Mouse (Mus musculus) heart, embryonic 16.5 days (tissue): Measurements from ENCODE around the gene Gm20479. TPM values are rescaled to one million over a fixed set of nuclear protein-coding genes. Genes with fewer than 3 reads are reported as not detected.
A peak's percentile ranks its signal among the peaks of the same experiment; 100 is the strongest.

ENCODE experiments used
- ATAC-seq: fragments of 200-750 bp; cut with Nextera tagmentation; replicated peaks from 2 replicates; pipeline ENCODE4 v1.8.0; 2017; ENCODE audit warnings: moderate number of reproducible peaks; ENCODE audit not compliant: insufficient read depth, low FRiP score; ENCODE audit errors: extremely low read depth
- H3K27ac ChIP-seq: fragments of 300-500 bp; sonication (generic); 2 replicates; pipeline ENCODE4 v1.5.1; 2014; ENCODE audit warnings: mild to moderate bottlenecking, low read length, control low read depth, moderate library complexity
- H3K27me3 ChIP-seq: fragments of 300-500 bp; sonication (generic); 2 replicates; pipeline ENCODE4 v1.6.1; 2014; ENCODE audit warnings: low read length, mixed read lengths; ENCODE audit not compliant: control insufficient read depth, insufficient read depth
- H3K36me3 ChIP-seq: fragments of 300-500 bp; sonication (generic); 2 replicates; pipeline ENCODE4 v1.6.1; 2014; ENCODE audit not compliant: control insufficient read depth, insufficient read depth
- H3K4me1 ChIP-seq: fragments of 300-500 bp; sonication (generic); 2 replicates; pipeline ENCODE4 v1.6.1; 2014; ENCODE audit warnings: low read length, mixed read lengths; ENCODE audit not compliant: control insufficient read depth, insufficient read depth
- H3K4me2 ChIP-seq: fragments of 300-500 bp; sonication (generic); 2 replicates; pipeline ENCODE4 v1.6.1; 2014; ENCODE audit warnings: low read depth, mild to moderate bottlenecking, control low read depth, low read length
- H3K4me3 ChIP-seq: fragments of 300-500 bp; sonication (generic); 2 replicates; pipeline ENCODE4 v1.5.1; 2014; ENCODE audit warnings: mild to moderate bottlenecking, control low read depth, low read length
- H3K9ac ChIP-seq: fragments of 300-500 bp; sonication (generic); 2 replicates; pipeline ENCODE4 v1.6.1; 2014; ENCODE audit warnings: low read length, control low read depth
- H3K9me3 ChIP-seq: fragments of 300-500 bp; sonication (generic); replicated peaks from 2 replicates; pipeline ENCODE4 v1.6.1; 2016; ENCODE audit warnings: low read length; ENCODE audit not compliant: control insufficient read depth
- WGBS: fragments of 180-500 bp; shearing (Covaris S2); extraction: QIAGEN DNeasy Blood & Tissue Kit; methylation state at CpG from one replicate; pipeline ENCODE4 v1.1.7; 2014; 5-methylcytosine and 5-hydroxymethylcytosine counted together
- polyA plus RNA-seq: library from polyadenylated mRNA; unstranded; fragments of >200 nt; fragmentation: Nextera tagmentation; extraction: Ambion mirVana; gene quantifications from 2 replicates; pipeline ENCODE4 v1.2.1, GENCODE M21; 2015

Gene Gm20479
- polyA plus RNA-seq, 1 experiment from 2014 or later, result not detected

- Histone ChIP-seq H3K36me3 (peaks cover 14% of the 10 kb centered on the region), H3K4me1 (no peaks in the 10 kb centered on the region), H3K9me3 (no peaks in the 10 kb centered on the region), H3K9ac (no peak overlapping the region), H3K27me3 (peaks cover 2% of the 10 kb centered on the region; the same call in 1 of the 2 replicates), H3K27ac (no peak overlapping the region), H3K4me3 (no peak overlapping the region), H3K4me2 (no peak overlapping the region)
- ATAC-seq, result no peak
- 25% methylated on average over 6 of the region's 6 CpGs for WGBS
Measured at GRCm38 (mm10) chr7:27345444-27345843, 11.8 kb downstream of the Gm20479 start.

GRCm38 (mm10) chr7:27342595-27342994 is 14.6 kb downstream of the Gm20479 start:
- peaks cover 1% of the 10 kb centered on the region; the same call in 1 of the 2 replicates for H3K4me1 ChIP-seq
- peaks cover 7% of the 10 kb centered on the region for H3K36me3 ChIP-seq
- no peak overlapping the region for H3K4me3 ChIP-seq
- no peak overlapping the region for H3K27ac ChIP-seq
- H3K4me2 ChIP-seq, result no peak overlapping the region
- 52% methylated on average over 4 of the region's 4 CpGs for WGBS
- no peak for ATAC-seq
- no peaks in the 10 kb centered on the region for H3K9me3 ChIP-seq
- H3K9ac ChIP-seq, result no peak overlapping the region
- H3K27me3 ChIP-seq, result peaks cover 23% of the 10 kb centered on the region

GRCm38 (mm10) chr7:27339519-27339918 is 17.7 kb downstream of the Gm20479 start:
- no peak overlapping the region for H3K4me2 ChIP-seq
- peaks cover 15% of the 10 kb centered on the region for H3K4me1 ChIP-seq
- peaks cover 52% of the 10 kb centered on the region for H3K27me3 ChIP-seq
- no peak for ATAC-seq
- no peak overlapping the region for H3K27ac ChIP-seq
- H3K36me3 ChIP-seq, result peaks cover 6% of the 10 kb centered on the region
- no peaks in the 10 kb centered on the region for H3K9me3 ChIP-seq
- H3K4me3 ChIP-seq, result no peak overlapping the region
- H3K9ac ChIP-seq, result no peak overlapping the region
- 39% methylated on average over 7 of the region's 7 CpGs for WGBS

- WGBS, result 80% methylated on average over 4 of the region's 4 CpGs
- Histone ChIP-seq H3K4me2 (no peak overlapping the region), H3K9me3 (no peaks in the 10 kb centered on the region), H3K27ac (no peak overlapping the region), H3K4me3 (no peak overlapping the region), H3K27me3 (peaks cover 56% of the 10 kb centered on the region), H3K4me1 (peaks cover 15% of the 10 kb centered on the region), H3K9ac (no peak overlapping the region), H3K36me3 (peaks cover 4% of the 10 kb centered on the region)
- no peak for ATAC-seq
Measured at GRCm38 (mm10) chr7:27339114-27339513, 18.1 kb downstream of the Gm20479 start.

- no peaks in the 10 kb centered on the region for H3K9me3 ChIP-seq
- H3K36me3 ChIP-seq, result peaks cover 2% of the 10 kb centered on the region
- peak within 1 kb of the TSS; percentile 53 for H3K9ac ChIP-seq
- no peak within 1 kb of the TSS for H3K27ac ChIP-seq
- WGBS, result 1% methylated on average over 36 of the region's 36 CpGs
- peak within 1 kb of the TSS; percentile 43 for H3K4me3 ChIP-seq
- peaks cover 29% of the 10 kb centered on the region for H3K4me1 ChIP-seq
- no peak for ATAC-seq
- H3K4me2 ChIP-seq, result peak within 1 kb of the TSS; percentile 65
- H3K27me3 ChIP-seq, result peaks cover 72% of the 10 kb centered on the region
Measured at GRCm38 (mm10) chr7:27337175-27337853, 19.9 kb downstream of the Gm20479 start, which contains the start of gene Ltbp4. Gene Ltbp4, minus strand, starts transcription at chr7:27337692.

GRCm38 (mm10) chr7:27335928-27336823 is 21.0 kb downstream of the Gm20479 start:
- peak overlapping the region; percentile 65 for H3K4me2 ChIP-seq
- peak overlapping the region; percentile 49; the same call in 1 of the 2 replicates for H3K9ac ChIP-seq
- peak overlapping the region; percentile 43 for H3K4me3 ChIP-seq
- H3K27me3 ChIP-seq, result peaks cover 78% of the 10 kb centered on the region
- H3K27ac ChIP-seq, result peak overlapping the region; percentile 57
- H3K4me1 ChIP-seq, result peaks cover 35% of the 10 kb centered on the region
- no peaks in the 10 kb centered on the region for H3K9me3 ChIP-seq
- no peaks in the 10 kb centered on the region for H3K36me3 ChIP-seq
- under 1% methylated on average over 47 of the region's 47 CpGs for WGBS
- ATAC-seq, result peak; percentile 62

- Histone ChIP-seq H3K9ac (peak overlapping the region; percentile 33; the same call in 1 of the 2 replicates), H3K4me1 (peaks cover 43% of the 10 kb centered on the region), H3K36me3 (no peaks in the 10 kb centered on the region), H3K4me3 (no peak overlapping the region), H3K4me2 (peak overlapping the region; percentile 90; the same call in 1 of the 2 replicates), H3K27ac (peak overlapping the region; percentile 68), H3K9me3 (no peaks in the 10 kb centered on the region), H3K27me3 (peaks cover 84% of the 10 kb centered on the region)
- 43% methylated on average over 15 of the region's 15 CpGs for WGBS
- ATAC-seq, result no peak
Measured at GRCm38 (mm10) chr7:27335011-27335720, 22.1 kb downstream of the Gm20479 start.

- Histone ChIP-seq H3K27me3 (peaks cover 87% of the 10 kb centered on the region), H3K4me2 (peak overlapping the region; percentile 90), H3K36me3 (no peaks in the 10 kb centered on the region), H3K4me3 (peak overlapping the region; percentile 73), H3K9me3 (no peaks in the 10 kb centered on the region), H3K4me1 (peaks cover 50% of the 10 kb centered on the region), H3K9ac (peak overlapping the region; percentile 33; the same call in 1 of the 2 replicates), H3K27ac (peak overlapping the region; percentile 68)
- 2% methylated on average over 32 of the region's 32 CpGs for WGBS
- peak; percentile 2; the same call in 1 of the 2 replicates for ATAC-seq
Measured at GRCm38 (mm10) chr7:27334405-27334911, 22.8 kb downstream of the Gm20479 start.
